Mouse (Mus musculus) skeletal muscle tissue, adult 2 months (tissue): ENCODE measurements around the gene Cln5.

Experiments used
- DNase-seq: peaks from one replicate; pipeline ENCODE4 v3.0.0-alpha.2; 2012; ENCODE audit warnings: low read depth, low spot score

Gene Cln5

GRCm38 (mm10) chr14:103112606-103113363, 42.8 kb downstream of the Cln5 start:
- no peak for DNase-seq

DNA sequence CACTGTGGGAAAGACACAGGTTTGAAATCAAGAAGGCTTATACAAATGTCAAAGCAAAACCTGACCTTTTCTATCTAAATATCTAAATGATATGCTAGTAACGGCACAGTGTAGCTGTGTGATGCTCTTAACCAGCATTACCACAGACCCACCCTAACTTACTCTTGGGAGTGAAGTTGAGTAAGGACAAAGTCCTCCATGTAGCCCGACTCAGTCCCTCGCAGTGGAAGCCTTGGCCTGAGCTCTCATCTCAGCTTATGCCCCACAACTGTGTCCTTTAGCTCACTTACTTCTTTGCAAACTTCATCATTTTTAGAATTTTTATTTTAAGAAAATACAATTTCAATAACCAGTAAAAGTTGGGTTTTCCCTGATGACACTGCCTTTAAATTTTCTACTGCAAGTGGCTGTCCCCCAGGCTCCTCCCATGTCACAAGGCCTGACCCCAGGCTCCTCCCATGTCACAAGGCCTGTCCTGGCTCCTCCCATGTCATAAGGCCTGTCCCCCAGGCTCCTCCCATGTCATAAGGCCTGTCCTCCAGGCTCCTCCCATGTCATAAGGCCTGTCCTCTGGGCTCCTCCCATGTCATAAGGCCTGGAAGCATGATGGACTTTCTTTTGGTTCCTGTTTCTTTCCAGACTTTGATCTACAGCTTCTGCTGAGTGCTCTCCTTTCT, 45.1 kb downstream of the Cln5 start:
- DNase-seq: no peak

GRCm38 (mm10) chr14:103125756-103126155, 55.7 kb downstream of the Cln5 start:
- DNase-seq: no peak
